Mouse (Mus musculus): Measurements from ENCODE around the gene Vps8.
"Not testable (repeated sequence)": the region's sequence is repeated elsewhere in the genome, so short reads cannot be mapped to it uniquely, and the experiment has no call there.

The Vps8 gene

DNA sequence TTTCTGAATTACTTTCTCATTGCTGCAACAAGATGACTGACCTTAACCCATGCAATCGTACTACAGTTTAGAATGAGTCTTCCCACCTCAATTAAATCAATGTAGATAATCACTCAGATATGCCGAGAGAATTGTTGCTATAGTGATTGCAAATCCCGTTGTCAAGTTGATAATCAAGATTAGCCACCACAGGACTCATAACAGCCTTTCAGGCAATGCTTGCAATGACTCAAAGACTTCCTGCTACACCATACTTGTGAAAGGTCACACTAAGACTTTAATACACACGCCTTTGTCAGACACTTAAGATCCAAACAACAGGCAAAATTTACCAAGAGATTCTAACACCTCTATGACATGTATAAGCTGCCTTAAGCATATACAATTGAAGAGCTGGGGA lies 249.0 kb downstream of the Vps8 start:
- DNase-seq (ENCODE audit: low spot score): no peak

DNA sequence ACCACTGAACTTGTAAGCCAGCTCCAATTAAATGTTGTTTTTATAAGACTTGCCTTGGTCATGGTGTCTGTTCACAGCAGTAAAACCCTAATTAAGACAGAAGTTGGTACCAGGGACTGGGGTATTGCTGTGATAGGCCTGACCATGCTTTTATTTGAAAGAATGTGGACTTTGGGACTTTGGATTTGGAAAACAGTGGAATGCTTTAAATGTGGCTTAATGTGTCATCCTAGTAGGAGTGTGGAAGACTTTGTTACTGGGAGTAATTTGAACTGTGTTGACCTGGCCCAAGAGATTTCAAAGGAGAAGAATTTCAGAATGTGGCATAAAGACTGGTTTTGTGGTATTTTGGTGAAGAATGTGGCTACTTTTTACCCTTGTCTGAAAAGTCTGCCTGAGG lies 250.1 kb downstream of the Vps8 start:
- not testable (repeated sequence) for DNase-seq (ENCODE audit: low spot score)

DNA sequence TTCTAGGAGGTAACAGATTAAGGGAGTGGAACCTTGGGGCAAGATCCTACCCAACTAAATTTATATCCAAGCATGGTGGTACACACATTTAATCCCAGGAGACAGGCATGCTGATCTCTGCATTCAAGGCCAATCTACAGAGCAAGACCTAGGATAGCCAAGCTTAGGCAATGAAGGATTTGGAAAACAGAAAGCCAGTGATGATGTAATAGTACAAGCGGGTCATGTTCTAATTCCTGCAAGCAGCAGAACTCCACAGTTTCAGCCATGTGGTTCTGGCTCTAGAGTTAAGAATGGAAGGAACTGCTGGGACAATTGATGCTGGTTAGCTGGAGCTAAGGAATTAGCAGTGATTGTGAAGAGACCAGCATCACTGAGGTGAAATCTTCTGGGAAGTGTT lies 250.7 kb downstream of the Vps8 start:
- not testable (repeated sequence) for DNase-seq (ENCODE audit: low spot score)

DNA sequence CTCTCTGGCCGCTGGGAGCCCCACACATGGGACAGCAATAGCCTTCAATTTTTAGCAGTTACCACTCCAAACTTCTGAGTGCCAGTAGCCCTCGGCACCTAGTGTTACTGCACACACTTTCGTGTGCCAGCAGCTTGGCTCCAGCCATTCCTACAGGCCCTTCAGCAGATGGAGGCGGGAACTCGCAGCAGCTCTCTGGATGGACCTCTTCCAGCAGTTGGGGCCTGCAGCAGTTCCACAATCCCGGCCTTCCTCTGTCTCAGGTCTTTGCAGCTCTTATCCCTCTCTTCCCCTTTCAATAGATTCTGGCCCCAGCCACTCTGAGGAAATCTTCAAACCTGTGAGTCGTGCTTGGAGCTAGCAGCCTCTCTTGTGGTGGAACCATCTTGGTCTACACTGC lies 253.9 kb downstream of the Vps8 start:
- DNase-seq (ENCODE audit: low spot score): no peak

DNA sequence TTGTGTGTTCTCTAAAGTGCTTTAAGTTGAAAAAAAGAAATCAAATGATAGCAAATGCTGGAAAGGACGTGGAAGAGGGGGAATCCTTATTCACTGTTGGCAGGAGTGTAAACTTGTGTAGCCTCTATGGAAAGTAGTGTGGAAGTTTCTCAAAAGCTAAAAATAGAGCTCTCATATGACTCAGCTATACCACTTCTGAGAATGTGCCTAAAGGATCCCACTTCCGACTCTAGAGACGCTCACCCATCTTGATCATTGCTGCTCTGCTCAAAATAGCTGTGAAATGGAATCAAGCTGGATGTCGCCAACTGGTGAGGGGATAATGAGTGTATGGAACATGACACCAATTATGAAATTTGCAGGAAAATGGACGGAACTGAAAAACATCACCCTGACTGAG lies 264.5 kb downstream of the Vps8 start:
- no peak for DNase-seq (ENCODE audit: low spot score)

DNA sequence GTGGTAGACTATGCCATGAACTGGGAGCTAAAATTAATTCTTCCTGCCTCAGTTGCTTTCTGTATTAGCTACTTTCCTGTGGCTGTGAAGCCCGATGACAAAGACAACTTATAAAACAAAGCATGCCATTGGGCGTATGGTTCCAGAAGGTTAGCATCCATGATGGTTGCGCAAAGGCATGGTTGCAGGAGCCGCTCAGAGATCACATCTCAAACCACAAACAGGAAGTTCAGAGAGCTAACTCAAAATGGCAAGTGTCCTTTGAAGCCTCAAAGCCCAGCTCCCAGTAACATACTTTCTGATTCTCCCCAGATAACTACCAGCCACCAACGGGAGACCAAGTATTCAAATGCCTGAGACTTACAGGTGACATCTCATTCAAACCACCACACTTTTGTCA lies 266.2 kb downstream of the Vps8 start:
- DNase-seq (ENCODE audit: low spot score): no peak

DNA sequence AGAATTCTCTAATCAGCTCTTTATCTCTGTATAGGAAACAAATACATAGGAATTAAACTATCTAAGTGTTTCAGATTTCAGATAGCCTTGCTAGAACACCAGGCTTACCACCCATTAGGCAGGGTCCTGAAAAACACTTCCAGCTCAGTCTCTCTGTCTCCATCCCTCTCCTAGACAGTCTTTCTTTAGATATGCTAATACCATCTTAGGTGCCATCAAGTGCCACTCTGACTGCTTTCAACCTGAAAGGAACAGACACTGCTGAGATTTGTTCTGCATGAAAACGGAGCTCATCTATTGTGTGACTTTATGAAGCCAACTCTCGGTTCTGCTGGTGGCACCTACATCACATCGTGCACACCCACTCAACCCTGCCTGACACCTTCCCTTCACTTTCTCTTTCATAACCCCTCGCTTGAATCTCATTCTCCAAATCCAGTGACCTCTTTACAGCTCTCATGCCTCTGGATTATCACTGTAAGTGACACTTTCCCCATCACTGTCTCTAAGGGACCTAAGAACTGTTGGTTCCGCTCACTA lies 267.4 kb downstream of the Vps8 start:
- DNase-seq (ENCODE audit: low spot score): no peak

DNA sequence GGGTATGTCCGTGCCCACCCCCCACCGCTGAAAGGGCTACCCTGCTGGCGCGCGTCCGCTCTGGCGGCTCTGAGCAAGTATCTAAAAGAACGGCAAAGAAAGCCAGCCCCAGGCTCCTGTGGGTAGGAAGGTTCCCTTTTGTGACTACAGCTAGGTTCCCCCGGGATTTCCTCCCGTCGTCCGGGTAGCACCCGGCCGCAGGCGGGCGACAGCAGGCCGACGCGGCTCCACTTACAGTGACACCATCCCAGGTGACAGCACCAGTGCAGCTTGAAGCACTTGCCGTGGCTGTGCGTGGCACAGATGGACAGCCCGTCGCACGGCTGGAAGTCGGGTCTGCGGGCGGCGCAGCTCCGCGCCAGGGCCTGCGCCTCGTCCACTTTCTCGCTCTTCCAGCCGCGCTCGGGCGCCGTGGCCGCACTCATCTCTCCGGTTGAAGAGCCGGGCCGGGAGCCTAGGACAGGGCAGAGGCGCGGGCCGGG lies 271.1 kb downstream of the Vps8 start:
- peak; percentile 52 for DNase-seq (ENCODE audit: low spot score)

Data from ovary, postnatal 10 days (tissue).